Mouse (Mus musculus) MEL (cell line): Measurements from ENCODE around the gene Duox1. TPM values are rescaled to one million over a fixed set of nuclear protein-coding genes. Genes with fewer than 3 reads are reported as not detected.

Experiments
- DNase-seq: peaks from one replicate; pipeline ENCODE4 v3.0.0; 2011; ENCODE audit warnings: low read depth, low spot score
- H3K27ac ChIP-seq: 2 replicates; pipeline ENCODE4 v1.5.1; 2012; ENCODE audit warnings: low read depth, mild to moderate bottlenecking, control low read depth, low read length, moderate library complexity; ENCODE audit not compliant: control insufficient read depth
- H3K27me3 ChIP-seq, 2 experiments: fragments of 150-350 bp in 1 of 2; sonication (generic) in 1 of 2; 2 replicates each; pipeline ENCODE4 v1.6.1; 2012; ENCODE audit warnings: low read length in 2 of 2, mild to moderate bottlenecking in 2 of 2, improper control_type of control experiment in 1 of 2, moderate library complexity in 1 of 2; ENCODE audit not compliant: insufficient read depth in 2 of 2, control insufficient read depth in 1 of 2
- H3K36me3 ChIP-seq, 2 experiments: 2 replicates each; pipeline ENCODE4 v1.6.1; 2012 to 2014; ENCODE audit warnings: low read length in 2 of 2, improper control_type of control experiment in 1 of 2, inconsistent platforms in 1 of 2, mild to moderate bottlenecking in 1 of 2; ENCODE audit not compliant: insufficient read depth in 2 of 2, control insufficient read depth in 1 of 2
- H3K4me1 ChIP-seq, 2 experiments: fragments of 150-350 bp in 1 of 2; sonication (generic) in 1 of 2; 2 replicates each; pipeline ENCODE4 v1.6.1; 2012; ENCODE audit warnings: low read length in 2 of 2, improper control_type of control experiment in 1 of 2, mild to moderate bottlenecking in 1 of 2; ENCODE audit not compliant: insufficient read depth in 2 of 2, control insufficient read depth in 1 of 2
- H3K4me3 ChIP-seq, 2 experiments: fragments of 150-350 bp in 1 of 2; sonication (generic) in 1 of 2; 2 replicates each; pipeline ENCODE4 v1.5.1; 2012; ENCODE audit warnings: low read depth in 2 of 2, low read length in 2 of 2, mild to moderate bottlenecking in 2 of 2, moderate library complexity in 2 of 2, control low read depth in 1 of 2, improper control_type of control experiment in 1 of 2; ENCODE audit not compliant: control insufficient read depth in 1 of 2, insufficient read depth in 1 of 2
- H3K79me2 ChIP-seq: 2 replicates; pipeline ENCODE4 v1.6.1; 2012; ENCODE audit warnings: mild to moderate bottlenecking, low read length, moderate library complexity; ENCODE audit not compliant: control insufficient read depth, poor library complexity, insufficient read depth
- H3K9ac ChIP-seq: 2 replicates; pipeline ENCODE4 v1.6.1; 2012; ENCODE audit warnings: low read depth, mild to moderate bottlenecking, control low read depth, low read length, moderate library complexity; ENCODE audit not compliant: control insufficient read depth, poor library complexity, severe bottlenecking
- H3K9me3 ChIP-seq: fragments of 150-350 bp; sonication (generic); replicated peaks from 2 replicates; pipeline ENCODE4 v1.6.1; 2012; ENCODE audit warnings: mild to moderate bottlenecking, low read length, improper control_type of control experiment, moderate library complexity; ENCODE audit not compliant: insufficient read depth
- BHLHE40 ChIP-seq: IDR thresholded peaks from 2 replicates; pipeline ENCODE4 v1.6.1; 2012; ENCODE audit warnings: low read depth, mild to moderate bottlenecking, inconsistent platforms, low read length, improper control_type of control experiment, borderline replicate concordance
- CHD1 ChIP-seq: IDR thresholded peaks from 2 replicates; pipeline ENCODE4 v1.6.1; 2012; ENCODE audit warnings: low read depth, mild to moderate bottlenecking, inconsistent platforms, low read length, improper control_type of control experiment
- CTCF ChIP-seq, 3 experiments: IDR thresholded peaks in 2 of 3; conservative IDR thresholded peaks in 1 of 3; 2 replicates each; pipeline ENCODE4 v1.5.1; 2011 to 2012; ENCODE audit warnings: low read length in 3 of 3, low read depth in 2 of 3, mild to moderate bottlenecking in 2 of 3, improper control_type of control experiment in 1 of 3, inconsistent platforms in 1 of 3, mixed read lengths in 1 of 3, moderate library complexity in 1 of 3; ENCODE audit not compliant: control insufficient read depth in 1 of 3, insufficient read depth in 1 of 3, poor library complexity in 1 of 3, severe bottlenecking in 1 of 3
- ELF1 ChIP-seq: IDR thresholded peaks from 2 replicates; pipeline ENCODE4 v1.6.1; 2014; ENCODE audit warnings: low read depth, mild to moderate bottlenecking, inconsistent platforms, low read length, improper control_type of control experiment, moderate library complexity
- EP300 ChIP-seq, 2 experiments: IDR thresholded peaks; 2 replicates each; pipeline ENCODE4 v1.6.1; 2011; ENCODE audit warnings: improper control_type of control experiment in 2 of 2, low read length in 2 of 2, low read depth in 1 of 2, mild to moderate bottlenecking in 1 of 2
- GATA1 ChIP-seq: IDR thresholded peaks from 2 replicates; pipeline ENCODE4 v1.6.1; 2011; ENCODE audit warnings: low read depth, low read length, improper control_type of control experiment
- HCFC1 ChIP-seq: IDR thresholded peaks from 2 replicates; pipeline ENCODE4 v1.6.1; 2012; ENCODE audit warnings: low read depth, mild to moderate bottlenecking, inconsistent platforms, low read length, improper control_type of control experiment, moderate library complexity
- JUND ChIP-seq: IDR thresholded peaks from 2 replicates; pipeline ENCODE4 v1.6.1; 2011; ENCODE audit warnings: low read depth, mild to moderate bottlenecking, improper control_type of control experiment, low read length
- KAT2A ChIP-seq: conservative IDR thresholded peaks from 2 replicates; pipeline ENCODE4 v1.6.1; 2012; ENCODE audit warnings: low read depth, low read length, improper control_type of control experiment, inconsistent platforms
- MAFK ChIP-seq: IDR thresholded peaks from 2 replicates; pipeline ENCODE4 v1.6.1; 2011; ENCODE audit warnings: low read depth, mild to moderate bottlenecking, low read length, improper control_type of control experiment, borderline replicate concordance
- MEF2A ChIP-seq: IDR thresholded peaks from 2 replicates; pipeline ENCODE4 v1.6.1; 2014; ENCODE audit warnings: low read depth, mild to moderate bottlenecking, inconsistent platforms, low read length, improper control_type of control experiment; ENCODE audit not compliant: poor library complexity, insufficient replicate concordance, severe bottlenecking; ENCODE audit errors: extremely low read depth
- MXI1 ChIP-seq: IDR thresholded peaks from 2 replicates; pipeline ENCODE4 v1.6.1; 2011; ENCODE audit warnings: mild to moderate bottlenecking, low read depth, low read length, improper control_type of control experiment
- MYB ChIP-seq: IDR thresholded peaks from 2 replicates; pipeline ENCODE4 v1.6.1; 2011; ENCODE audit warnings: mild to moderate bottlenecking, low read depth, low read length, improper control_type of control experiment
- MYC ChIP-seq: IDR thresholded peaks from 2 replicates; pipeline ENCODE4 v1.6.1; 2011; ENCODE audit warnings: low read depth, mild to moderate bottlenecking, low read length, improper control_type of control experiment, moderate library complexity
- NELFE ChIP-seq: IDR thresholded peaks from 2 replicates; pipeline ENCODE4 v1.6.1; 2011; ENCODE audit warnings: low read depth, low read length, improper control_type of control experiment
- NRF1 ChIP-seq: IDR thresholded peaks from 2 replicates; pipeline ENCODE4 v1.6.1; 2014; ENCODE audit warnings: low read depth, mild to moderate bottlenecking, inconsistent platforms, low read length, improper control_type of control experiment, moderate library complexity; ENCODE audit not compliant: poor library complexity, insufficient read depth, severe bottlenecking
- POLR2A ChIP-seq, 2 experiments: IDR thresholded peaks; 2 replicates each; pipeline ENCODE4 v1.6.1; 2011 to 2012; ENCODE audit warnings: low read length in 2 of 2, mild to moderate bottlenecking in 2 of 2, control low read depth in 1 of 2, improper control_type of control experiment in 1 of 2, low read depth in 1 of 2, moderate library complexity in 1 of 2; ENCODE audit not compliant: control insufficient read depth in 1 of 2, insufficient read depth in 1 of 2, poor library complexity in 1 of 2
- POLR2AphosphoS2 ChIP-seq: IDR thresholded peaks from 2 replicates; pipeline ENCODE4 v1.6.1; 2011; ENCODE audit warnings: low read length, improper control_type of control experiment
- RAD21 ChIP-seq: IDR thresholded peaks from 2 replicates; pipeline ENCODE4 v1.6.1; 2011; ENCODE audit warnings: mild to moderate bottlenecking, low read depth, low read length, improper control_type of control experiment
- RCOR1 ChIP-seq: IDR thresholded peaks from 2 replicates; pipeline ENCODE4 v1.6.1; 2012; ENCODE audit warnings: low read depth, mild to moderate bottlenecking, inconsistent platforms, low read length, improper control_type of control experiment
- SIN3A ChIP-seq: IDR thresholded peaks from 2 replicates; pipeline ENCODE4 v1.6.1; 2012; ENCODE audit warnings: low read length, improper control_type of control experiment, inconsistent platforms
- SMC3 ChIP-seq: IDR thresholded peaks from 2 replicates; pipeline ENCODE4 v1.6.1; 2011; ENCODE audit warnings: low read depth, low read length, improper control_type of control experiment
- TBP ChIP-seq: IDR thresholded peaks from 2 replicates; pipeline ENCODE4 v1.8.0; 2011; ENCODE audit warnings: low read depth, low read length, improper control_type of control experiment
- TCF12 ChIP-seq: IDR thresholded peaks from 2 replicates; pipeline ENCODE4 v1.6.1; 2014; ENCODE audit warnings: low read depth, mild to moderate bottlenecking, inconsistent platforms, low read length, improper control_type of control experiment, moderate library complexity
- USF1 ChIP-seq: IDR thresholded peaks from 2 replicates; pipeline ENCODE4 v1.6.1; 2014; ENCODE audit warnings: low read depth, mild to moderate bottlenecking, inconsistent platforms, low read length, improper control_type of control experiment, moderate library complexity
- USF2 ChIP-seq, 2 experiments: IDR thresholded peaks; 2 replicates each; pipeline ENCODE4 v1.6.1; 2011 to 2012; ENCODE audit warnings: improper control_type of control experiment in 2 of 2, low read length in 2 of 2, borderline replicate concordance in 1 of 2, inconsistent platforms in 1 of 2, low read depth in 1 of 2, mild to moderate bottlenecking in 1 of 2; ENCODE audit not compliant: insufficient read depth in 1 of 2
- ZC3H11A ChIP-seq: IDR thresholded peaks from 2 replicates; pipeline ENCODE4 v1.6.1; 2012; ENCODE audit warnings: low read depth, mild to moderate bottlenecking, inconsistent platforms, low read length, improper control_type of control experiment
- ZMIZ1 ChIP-seq: IDR thresholded peaks from 2 replicates; pipeline ENCODE4 v1.6.1; 2012; ENCODE audit warnings: low read depth, mild to moderate bottlenecking, inconsistent platforms, low read length, improper control_type of control experiment, moderate library complexity
- ZNF384 ChIP-seq: IDR thresholded peaks from 2 replicates; pipeline ENCODE4 v1.6.1; 2012; ENCODE audit warnings: low read depth, mild to moderate bottlenecking, inconsistent platforms, low read length, improper control_type of control experiment
- polyA plus RNA-seq, 2 experiments: library from polyadenylated mRNA; stranded (reverse) in 1 of 2; unstranded in 1 of 2; fragments of >175 nt in 1 of 2; fragments of >200 nt in 1 of 2; gene quantifications; 2 replicates each; pipeline versions ENCODE4 v1.2.1 to v1.2.4; 2012; ENCODE audit warnings: low replicate concordance in 2 of 2, low read depth in 1 of 2; ENCODE audit not compliant: insufficient read length in 2 of 2, insufficient read depth in 1 of 2, missing spikeins in 1 of 2
- total RNA-seq: library from RNA; depleted of rRNA; stranded (reverse); fragments of 300-350 nt; gene quantifications from 2 replicates; pipeline ENCODE4 v1.2.3, GENCODE M21; 2012

Gene Duox1
- total and polyA plus RNA-seq, 3 experiments, result 0.01 TPM; not detected in 2

DNA sequence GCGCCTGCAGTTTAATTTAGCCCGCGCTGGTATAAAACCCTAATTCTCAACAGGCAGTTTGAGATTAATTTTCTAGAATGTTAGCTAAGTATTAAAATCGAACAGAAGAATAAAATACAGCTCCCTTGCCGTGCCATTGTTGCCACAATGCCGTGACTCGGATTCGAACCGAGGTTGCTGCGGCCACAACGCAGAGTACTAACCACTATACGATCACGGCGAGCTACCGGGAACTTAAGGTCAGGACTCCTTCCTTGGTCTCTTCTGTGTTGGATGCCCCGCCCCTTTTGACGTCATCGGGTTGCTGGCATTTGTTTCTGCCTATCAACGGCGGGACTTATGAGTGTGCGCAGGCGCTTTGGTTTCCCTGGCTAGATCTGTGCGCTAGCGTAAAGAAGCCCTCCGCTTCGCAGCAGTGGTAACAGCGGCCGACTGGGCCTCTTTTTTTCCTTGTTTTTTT is 61.8 kb downstream of the Duox1 start:
- peaks cover 0 to 2% of the 10 kb centered on the region in 2 experiments; a peak in 1 of 4 replicates for H3K36me3 ChIP-seq
- TF ChIP-seq HCFC1 (peak; percentile 63), TBP (peak; percentile 98), RCOR1 (no peak), MAFK (peak; percentile 95), ELF1 (peak; percentile 66; the same call in 1 of the 2 replicates), NRF1 (peak; percentile 80), MXI1 (no peak), POLR2A (IDR thresholded peaks at IDR 0.05; ENCODE audit: control insufficient read depth in 1 of 2, insufficient read depth in 1 of 2, low read depth in 1 of 2, low read length in 2 of 2, poor library complexity in 1 of 2) (peak in 1 of 2 experiments; percentile 68; a peak in 2 of 4 replicates)
- TF ChIP-seq, all 39 proteins: peak for 6
- Histone ChIP-seq H3K4me1 (peaks cover 0 to 18% of the 10 kb centered on the region in 2 experiments; a peak in 2 of 4 replicates), H3K9ac (peak overlapping the region; percentile 75), H3K79me2 (no peaks in the 10 kb centered on the region; the same call in 1 of the 2 replicates), H3K9me3 (no peaks in the 10 kb centered on the region), H3K4me3 (peak overlapping the region; percentile 46 to 92), H3K27ac (peak overlapping the region; percentile 71), H3K27me3 (no peaks in the 10 kb centered on the region)
- peak; percentile 95 for DNase-seq

DNA sequence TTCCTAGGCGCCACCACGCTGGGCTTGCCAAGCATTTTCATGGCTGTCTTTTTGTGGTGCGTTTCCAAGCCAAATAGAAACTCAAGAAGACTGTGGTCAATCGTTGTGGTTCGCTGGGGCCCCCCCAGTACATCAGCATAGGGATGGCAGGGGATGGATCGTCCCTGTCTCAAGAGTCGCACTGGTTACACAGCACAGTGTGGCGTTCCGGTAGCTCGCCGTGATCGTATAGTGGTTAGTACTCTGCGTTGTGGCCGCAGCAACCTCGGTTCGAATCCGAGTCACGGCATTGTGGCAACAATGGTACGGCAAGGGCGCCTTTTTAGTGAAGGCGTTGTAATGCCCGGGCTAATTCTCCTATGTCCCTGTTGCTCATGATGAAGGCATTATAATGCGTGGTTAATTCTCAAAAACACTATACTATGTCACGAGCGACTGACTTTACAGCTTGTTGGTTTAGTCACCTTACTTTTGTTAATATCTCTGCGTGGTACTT is 62.3 kb downstream of the Duox1 start:
- Histone ChIP-seq H3K4me1 (peaks cover 0 to 18% of the 10 kb centered on the region in 2 experiments; a peak in 2 of 4 replicates), H3K36me3 (peaks cover 0 to 2% of the 10 kb centered on the region in 2 experiments; a peak in 1 of 4 replicates), H3K79me2 (no peaks in the 10 kb centered on the region; the same call in 1 of the 2 replicates), H3K4me3 (peak overlapping the region; percentile 46 to 92), H3K27ac (peak overlapping the region; percentile 71), H3K9ac (peak overlapping the region; percentile 75), H3K9me3 (no peaks in the 10 kb centered on the region), H3K27me3 (no peaks in the 10 kb centered on the region)
- peak; percentile 89 for DNase-seq
- TF ChIP-seq GATA1, result 0 out of 2 replicates have a peak, but pooled peaks have one; percentile 1
- TF ChIP-seq MYC, result no peak
- TF ChIP-seq MXI1, result no peak; the same call in 1 of the 2 replicates
- TF ChIP-seq CHD1, result no peak
- no peak for TF ChIP-seq EP300 (IDR thresholded peaks at IDR 0.05; ENCODE audit: low read depth in 1 of 2, low read length in 2 of 2)
- no peak for TF ChIP-seq MYB
- no peak for TF ChIP-seq USF2 (IDR thresholded peaks at IDR 0.05; ENCODE audit: borderline replicate concordance in 1 of 2, insufficient read depth in 1 of 2, low read depth in 1 of 2, low read length in 2 of 2)
- peak; percentile 27; the same call in 1 of the 2 replicates for TF ChIP-seq NRF1
- TF ChIP-seq SMC3, result no peak
- no peak for TF ChIP-seq POLR2AphosphoS2
- TF ChIP-seq JUND, result no peak
- no peak for TF ChIP-seq ZC3H11A
- TF ChIP-seq BHLHE40, result no peak
- TF ChIP-seq ZNF384, result no peak
- TF ChIP-seq SIN3A, result no peak; the same call in 1 of the 2 replicates
- no peak for TF ChIP-seq TCF12
- TF ChIP-seq NELFE, result no peak
- no peak for TF ChIP-seq ZMIZ1
- no peak for TF ChIP-seq USF1
- no peak for TF ChIP-seq KAT2A
- TF ChIP-seq CTCF (IDR thresholded peaks at IDR 0.05 in 2 of 3, conservative IDR thresholded peaks at IDR 0.05 in 1 of 3; ENCODE audit: control insufficient read depth in 1 of 3, insufficient read depth in 1 of 3, low read depth in 2 of 3, low read length in 3 of 3, poor library complexity in 1 of 3, severe bottlenecking in 1 of 3), result no peak
- peak; percentile 98 for TF ChIP-seq TBP
- TF ChIP-seq HCFC1, result peak; percentile 7; the same call in 1 of the 2 replicates
- peak; percentile 97 for TF ChIP-seq MAFK
- no peak for TF ChIP-seq RAD21
- TF ChIP-seq MEF2A, result no peak
